Mouse (Mus musculus) retina, postnatal 1 day (tissue): ENCODE data around the gene Bbs10.

Source experiments
- DNase-seq: peaks from one replicate; pipeline ENCODE4 v3.0.0-alpha.2; 2012

Gene Bbs10

GRCm38 (mm10) chr10:111327957-111328356 lies 29.5 kb downstream of the Bbs10 start:
- DNase-seq = no peak

- DNase-seq = no peak
Measured at GRCm38 (mm10) chr10:111329326-111329725, 30.8 kb downstream of the Bbs10 start.

- DNase-seq = no peak
Measured at GRCm38 (mm10) chr10:111334902-111335301, 36.4 kb downstream of the Bbs10 start.

GRCm38 (mm10) chr10:111335517-111336352 lies 37.3 kb downstream of the Bbs10 start:
- DNase-seq = peak; percentile 28

- no peak for DNase-seq
Measured at GRCm38 (mm10) chr10:111336353-111336713, 37.9 kb downstream of the Bbs10 start.

- DNase-seq = peak; percentile 60
Measured at GRCm38 (mm10) chr10:111339296-111339695, 40.8 kb downstream of the Bbs10 start.

GRCm38 (mm10) chr10:111341761-111342160 lies 43.3 kb downstream of the Bbs10 start:
- DNase-seq = no peak

GRCm38 (mm10) chr10:111343555-111343954 lies 45.1 kb downstream of the Bbs10 start:
- DNase-seq = no peak

- DNase-seq = no peak
Measured at GRCm38 (mm10) chr10:111348263-111348662, 49.8 kb downstream of the Bbs10 start.
